Mouse (Mus musculus): ENCODE results near the gene Hfe2.
"Not testable (repeated sequence)": the region's sequence is repeated elsewhere in the genome, so short reads cannot be mapped to it uniquely, and the experiment has no call there.

Hfe2 gene

DNA sequence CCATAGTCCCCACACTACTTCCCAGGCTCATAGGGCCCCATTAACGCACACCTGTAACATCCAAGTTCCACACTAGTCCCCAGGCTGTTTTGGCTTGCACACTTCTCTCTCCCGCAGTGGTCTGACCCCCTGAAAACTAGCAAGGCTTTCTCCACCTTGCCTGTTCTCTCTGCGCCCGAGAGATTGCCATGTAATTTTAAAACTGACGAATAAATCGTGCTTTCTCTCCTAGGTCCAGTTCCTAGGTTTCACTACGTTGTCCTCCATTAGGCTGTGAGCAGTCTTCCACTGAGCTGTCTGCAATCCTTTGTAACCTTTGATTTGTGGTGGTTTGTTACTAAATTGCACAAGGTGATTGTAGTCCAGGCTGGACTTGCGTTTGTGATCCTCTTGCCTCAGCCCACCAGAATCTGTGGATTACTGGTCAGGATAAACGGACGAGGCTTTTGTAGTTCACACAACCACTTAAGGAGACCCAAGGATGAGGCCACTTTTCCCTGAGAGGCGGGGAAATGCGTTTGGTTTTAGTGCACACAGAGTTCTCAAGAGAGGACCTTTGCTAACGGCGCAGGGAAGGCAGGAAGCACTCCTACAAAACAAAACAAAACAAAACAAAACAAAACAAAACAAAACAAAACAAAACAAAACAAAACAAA lies 28.2 kb upstream of the Hfe2 start:
- not testable (repeated sequence) for DNase-seq

DNA sequence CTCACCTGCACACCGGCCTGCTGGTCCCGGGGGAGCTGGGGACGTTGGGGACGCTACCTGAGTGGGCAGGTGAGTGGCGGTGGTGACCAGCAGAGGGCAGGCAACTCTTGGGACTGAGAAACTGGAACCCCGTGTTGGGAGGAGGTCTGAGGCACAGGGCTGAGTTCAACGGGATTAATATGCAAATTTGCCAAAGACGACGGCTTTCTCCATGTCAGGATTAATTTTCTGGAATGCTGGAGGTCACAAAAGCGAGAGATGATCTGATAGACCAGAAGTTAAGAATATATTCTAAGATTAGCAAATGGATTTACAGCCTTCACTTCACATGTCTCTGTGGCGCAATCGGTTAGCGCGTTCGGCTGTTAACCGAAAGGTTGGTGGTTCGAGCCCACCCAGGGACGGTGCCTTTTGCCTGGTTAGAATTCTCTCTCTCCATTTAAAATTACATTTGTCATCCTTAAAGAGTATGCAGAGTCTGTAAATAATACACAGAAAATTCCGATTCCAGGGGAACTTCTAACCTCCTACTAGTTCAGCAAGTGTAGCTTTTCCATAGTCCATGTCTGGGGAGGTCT lies 27.4 kb upstream of the Hfe2 start:
- DNase-seq, result peak; percentile 89 to 92

DNA sequence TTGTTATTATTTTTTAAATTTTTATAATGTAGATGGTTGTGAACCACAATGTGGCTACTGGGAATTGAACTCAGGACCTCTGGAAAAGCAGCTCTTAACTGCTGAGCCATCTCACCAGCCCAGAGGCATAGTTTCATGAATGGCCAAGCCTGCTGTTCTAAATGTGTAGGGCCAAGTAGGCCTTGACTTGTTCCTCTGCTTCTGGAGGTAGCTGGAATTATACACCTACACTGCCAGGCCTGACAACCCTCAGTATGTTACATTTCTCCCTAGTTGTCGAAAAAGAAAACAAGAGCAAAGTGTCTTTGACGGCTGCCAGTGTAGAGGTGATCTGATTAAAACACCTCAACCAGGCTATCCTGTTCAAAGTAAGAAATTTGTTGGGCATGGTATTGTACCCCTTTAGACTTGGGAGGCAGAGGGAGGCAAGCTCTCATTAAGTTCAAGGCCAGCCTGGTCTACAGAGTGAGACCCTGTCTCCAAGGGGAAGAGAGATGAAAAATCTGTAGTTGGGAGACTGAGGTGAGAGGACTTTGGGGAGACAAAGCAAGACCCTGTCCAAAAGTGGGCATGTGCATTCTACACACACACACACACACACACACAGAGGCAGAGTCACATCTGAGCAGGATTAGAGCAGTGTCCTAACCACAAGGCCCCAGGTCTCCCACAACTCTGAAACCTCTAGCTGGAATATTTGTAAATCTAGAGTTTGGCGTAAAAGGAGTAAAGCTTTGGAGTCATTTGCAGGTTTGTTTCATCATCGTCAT lies 26.3 kb upstream of the Hfe2 start:
- DNase-seq, result peak in 1 of 2 experiments; percentile 3

DNA sequence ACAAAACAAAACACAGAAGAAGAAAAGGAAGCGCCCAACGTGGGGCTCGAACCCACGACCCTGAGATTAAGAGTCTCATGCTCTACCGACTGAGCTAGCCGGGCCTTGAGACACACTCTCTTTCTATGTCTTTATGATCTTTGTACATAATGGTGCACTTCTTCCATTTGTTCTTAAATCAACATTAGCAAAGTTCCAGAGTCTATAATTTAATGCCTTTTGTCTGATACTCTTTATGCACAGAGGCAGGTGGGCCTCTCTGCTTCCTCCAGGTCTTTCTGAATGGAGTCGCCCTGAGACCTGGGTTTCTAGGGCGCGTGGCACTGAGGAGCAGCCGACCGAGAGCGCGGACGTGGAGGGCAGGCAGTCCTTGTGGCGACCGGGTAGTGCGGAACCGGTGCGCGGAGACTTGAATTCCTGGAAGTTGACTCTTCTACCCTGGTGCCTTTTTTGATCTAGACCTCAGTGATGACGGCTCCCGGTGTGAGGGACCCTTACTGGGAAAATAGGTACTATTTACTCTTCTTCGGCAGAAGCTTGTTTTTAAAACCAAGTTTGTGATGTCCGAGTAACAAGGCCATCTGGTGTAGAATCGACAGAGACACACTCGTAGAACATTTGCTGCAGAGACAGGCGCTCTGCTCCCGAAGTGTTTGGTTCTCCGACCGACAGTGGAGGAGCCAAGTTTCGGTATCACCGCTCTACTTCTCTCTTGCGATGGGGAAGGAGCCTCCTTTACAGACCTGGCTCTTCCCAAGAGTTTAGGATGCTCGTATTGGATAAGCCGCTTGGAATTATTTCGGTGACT lies 25.3 kb upstream of the Hfe2 start:
- peak; percentile 90 for DNase-seq

DNA sequence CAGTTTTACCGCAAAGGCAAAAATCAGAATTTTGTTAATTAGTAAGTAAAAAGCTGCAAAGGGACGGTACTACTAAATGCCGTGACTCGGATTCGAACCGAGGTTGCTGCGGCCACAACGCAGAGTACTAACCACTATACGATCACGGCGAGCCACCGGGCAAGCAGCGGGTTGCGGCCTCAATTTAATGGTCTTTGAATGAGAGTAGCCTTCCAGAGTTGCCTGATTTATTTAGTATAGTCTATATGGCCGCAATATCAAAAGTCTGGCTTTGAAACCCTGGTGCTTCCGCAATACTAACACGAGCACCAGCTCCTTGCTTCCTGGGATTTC lies 24.7 kb upstream of the Hfe2 start:
- DNase-seq, result peak; percentile 96 to 97

DNA sequence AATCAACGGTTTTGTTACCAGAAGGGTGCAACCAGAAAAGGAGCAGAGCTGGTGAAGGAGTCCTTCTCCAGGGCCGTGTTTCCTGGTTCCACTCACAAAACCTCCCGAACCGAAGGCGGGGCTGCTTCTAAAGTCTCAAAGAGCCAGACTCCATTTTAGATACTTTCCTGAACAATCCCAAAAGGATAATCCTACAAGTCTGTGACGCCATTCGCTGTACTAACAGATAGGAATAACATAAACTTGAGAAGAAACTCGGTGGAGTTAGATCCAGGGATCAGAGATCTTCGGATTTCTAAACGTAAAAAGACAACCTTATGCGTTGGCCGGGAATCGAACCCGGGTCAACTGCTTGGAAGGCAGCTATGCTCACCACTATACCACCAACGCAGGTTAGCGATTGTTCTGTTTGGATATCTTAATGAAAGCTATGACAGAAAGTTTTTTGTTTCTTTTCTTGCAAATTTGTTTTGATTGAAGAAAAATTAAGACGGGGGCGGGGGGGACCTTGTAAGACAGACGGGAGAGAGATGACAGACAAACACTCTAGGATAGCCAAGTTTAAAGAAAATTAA lies 24.2 kb upstream of the Hfe2 start:
- DNase-seq, result peak; percentile 89

DNA sequence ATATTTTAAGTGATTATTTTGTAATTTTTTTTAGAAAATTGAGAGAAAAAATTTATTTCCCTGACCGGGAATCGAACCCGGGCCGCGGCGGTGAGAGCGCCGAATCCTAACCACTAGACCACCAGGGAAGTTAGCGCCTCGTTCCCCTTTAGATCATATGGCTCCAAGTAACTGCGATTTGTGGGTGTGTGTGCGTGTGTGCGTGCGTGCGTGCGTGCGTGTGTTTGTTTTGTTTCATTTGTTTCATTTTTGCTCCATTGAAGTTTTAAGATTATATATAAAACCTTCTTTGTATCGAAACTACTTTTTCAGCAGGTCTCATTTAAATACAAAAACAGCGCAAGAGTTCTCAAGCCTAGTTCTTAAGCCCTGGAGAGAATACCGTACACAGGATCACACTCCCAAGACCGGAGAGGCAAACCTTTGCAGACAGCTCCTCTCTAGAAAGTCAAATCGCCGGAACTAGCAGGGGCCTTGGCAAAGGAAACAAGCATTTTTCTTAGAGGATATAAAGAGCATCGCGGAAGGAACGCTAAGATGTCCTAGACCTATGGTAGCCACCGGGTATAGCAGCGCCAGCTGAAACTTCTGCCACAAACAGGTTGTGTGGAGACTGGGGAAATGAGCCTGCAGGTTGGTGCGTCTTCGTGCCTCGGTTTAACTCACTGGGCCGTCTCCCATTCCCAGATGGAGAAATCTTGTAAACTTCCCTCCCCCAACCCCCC lies 23.4 kb upstream of the Hfe2 start:
- DNase-seq, result peak; percentile 95 to 96

DNA sequence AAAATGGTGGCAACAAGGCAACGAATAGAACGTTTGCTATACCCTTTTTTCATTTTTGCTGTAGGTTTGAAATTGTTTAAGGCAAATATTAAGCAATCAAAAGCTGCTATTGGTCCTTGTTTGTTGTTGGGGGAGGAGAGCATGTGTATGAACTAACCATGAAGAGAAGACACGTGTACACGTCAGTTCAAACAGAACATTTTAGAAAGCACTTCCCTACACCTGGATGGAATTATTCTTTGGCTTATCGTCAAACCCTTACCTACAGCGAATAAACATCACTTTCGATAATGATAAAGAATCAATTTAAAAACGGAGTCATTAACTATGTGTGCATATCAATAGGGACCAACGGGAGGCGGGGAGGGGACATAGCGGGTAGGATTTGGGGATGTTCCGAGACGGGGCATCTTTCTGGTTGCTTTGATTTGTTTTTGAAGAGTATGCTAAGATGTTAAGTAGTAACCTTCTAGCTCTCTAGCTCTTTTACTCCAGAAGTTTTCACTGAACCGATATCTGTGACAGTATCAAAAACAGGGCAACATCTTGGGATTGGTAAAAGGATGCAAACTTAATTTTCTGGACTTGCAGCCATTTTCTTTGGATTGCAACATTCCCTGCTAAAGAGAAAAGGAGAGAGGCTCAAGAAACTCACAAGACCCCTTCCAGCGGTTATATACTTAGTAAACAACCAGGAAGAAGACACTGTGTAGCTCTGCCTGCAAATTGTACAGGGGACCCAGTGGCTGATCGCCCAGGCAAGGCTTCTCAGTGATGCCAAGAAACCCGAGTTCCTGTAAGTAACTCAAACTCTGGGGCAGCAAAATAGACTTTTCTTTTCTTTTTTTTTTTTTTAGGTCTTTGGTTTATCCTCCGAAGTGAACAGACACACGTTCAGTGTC lies 22.5 kb upstream of the Hfe2 start:
- peak in 1 of 2 experiments; percentile 30 for DNase-seq

DNA sequence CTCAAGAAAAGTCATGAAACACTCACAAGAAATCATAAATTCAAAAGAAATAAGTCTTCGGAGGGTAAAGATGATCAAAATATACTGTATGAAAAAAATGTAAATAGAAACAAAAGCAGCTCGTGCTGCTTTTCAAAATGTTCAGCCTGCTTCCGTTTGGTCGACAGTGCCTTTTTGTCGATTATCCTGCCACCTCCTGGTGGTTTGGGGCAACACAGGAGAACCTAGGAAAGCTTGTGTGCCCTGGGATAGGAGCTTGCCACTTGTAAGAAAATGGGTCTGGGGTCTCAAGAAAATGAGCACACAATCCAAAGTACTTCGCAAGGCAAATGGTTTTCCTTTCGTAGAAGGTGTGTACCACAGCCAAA lies 21.9 kb upstream of the Hfe2 start:
- DNase-seq, result peak; percentile 85 to 88

DNA sequence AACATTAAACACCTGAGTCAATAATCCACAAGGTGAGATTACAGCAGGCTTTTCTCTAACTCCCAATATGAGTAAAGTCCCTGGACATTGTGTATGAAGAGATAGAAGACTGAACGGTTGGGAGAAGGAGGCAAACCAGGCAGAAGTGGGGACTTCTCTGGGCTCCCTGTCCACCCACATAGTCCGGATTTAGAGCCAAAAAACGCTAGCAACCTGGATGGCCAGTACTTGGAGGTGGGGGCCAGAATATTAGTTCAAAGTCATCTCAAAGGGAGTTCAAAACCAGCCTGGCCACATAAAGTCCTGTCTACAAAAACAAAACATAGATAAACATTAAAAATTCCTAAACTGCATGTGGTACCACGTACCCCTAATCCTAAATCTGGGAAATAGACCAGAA lies 21.0 kb upstream of the Hfe2 start:
- peak in 1 of 2 experiments; percentile 1 for DNase-seq

DNA sequence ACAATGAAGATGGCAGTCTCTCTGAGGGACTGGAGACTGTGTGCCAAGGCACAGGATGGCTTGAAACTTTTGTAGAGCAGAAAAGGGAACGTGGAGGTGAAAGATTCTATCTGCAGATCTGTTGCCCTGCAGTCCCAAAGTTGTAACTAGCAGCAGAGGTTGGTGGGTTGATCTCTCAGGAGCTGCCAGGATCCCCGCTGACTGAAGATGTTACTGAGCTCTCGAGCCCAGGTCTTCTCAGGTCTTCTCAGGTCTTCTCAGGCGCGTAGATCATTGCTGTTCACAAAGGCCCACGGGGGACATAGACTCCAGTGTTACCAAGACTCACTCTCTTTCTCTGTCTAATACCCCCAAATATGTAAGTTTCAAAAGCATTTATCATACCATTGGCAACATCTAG lies 20.0 kb upstream of the Hfe2 start:
- peak in 1 of 2 experiments; percentile 0 for DNase-seq

DNA sequence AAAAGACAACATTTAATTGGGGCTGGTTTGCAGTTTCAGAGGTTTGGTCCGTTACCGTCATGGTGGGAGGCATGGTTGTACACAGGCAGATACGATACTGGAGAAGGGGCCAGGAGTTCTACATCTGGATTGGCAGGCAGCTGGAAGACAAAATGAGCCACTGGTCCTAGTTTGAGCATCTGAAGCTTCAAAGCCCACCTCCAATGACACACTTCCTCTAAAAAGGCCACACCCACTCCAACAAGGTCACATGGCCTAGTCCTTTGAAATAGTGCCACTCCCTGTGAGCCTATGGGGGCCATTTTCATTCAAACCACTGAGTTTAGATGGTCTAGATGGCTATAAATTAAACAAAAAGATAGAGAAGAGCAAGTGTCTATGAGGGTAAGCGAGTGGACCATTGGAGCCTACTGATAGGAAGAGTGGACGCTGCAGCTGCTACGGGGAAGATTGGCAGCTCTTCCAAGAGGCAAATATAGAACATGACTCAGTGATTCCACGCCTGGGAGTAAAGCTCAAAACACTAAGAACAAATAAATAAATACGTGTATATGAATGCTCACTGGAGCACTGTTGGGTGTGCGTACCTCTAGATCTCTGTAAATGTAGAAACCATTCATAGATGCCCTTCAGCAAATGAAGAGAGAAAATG lies 18.4 kb upstream of the Hfe2 start:
- peak in 1 of 2 experiments; percentile 2 for DNase-seq

DNA sequence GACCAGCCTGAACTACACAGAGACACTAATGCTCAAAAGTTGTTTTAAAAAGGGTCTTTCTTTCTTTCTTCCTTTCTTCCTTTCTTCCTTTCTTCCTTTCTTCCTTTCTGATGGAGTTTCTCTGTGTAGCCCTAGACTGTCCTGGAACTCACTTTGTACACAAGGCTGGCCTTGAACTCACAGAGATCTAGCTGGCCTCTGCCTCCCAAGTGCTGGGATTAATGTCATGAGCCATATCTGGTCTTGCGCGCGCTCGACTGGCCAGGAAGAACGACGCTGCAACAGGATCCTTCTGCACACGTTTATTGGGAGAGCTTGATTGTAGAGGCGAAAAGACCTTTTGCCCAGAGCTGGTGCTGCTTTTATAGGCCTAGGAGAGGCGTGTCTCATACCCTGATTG lies 17.0 kb upstream of the Hfe2 start:
- peak in 1 of 2 experiments; percentile 0 for DNase-seq

DNA sequence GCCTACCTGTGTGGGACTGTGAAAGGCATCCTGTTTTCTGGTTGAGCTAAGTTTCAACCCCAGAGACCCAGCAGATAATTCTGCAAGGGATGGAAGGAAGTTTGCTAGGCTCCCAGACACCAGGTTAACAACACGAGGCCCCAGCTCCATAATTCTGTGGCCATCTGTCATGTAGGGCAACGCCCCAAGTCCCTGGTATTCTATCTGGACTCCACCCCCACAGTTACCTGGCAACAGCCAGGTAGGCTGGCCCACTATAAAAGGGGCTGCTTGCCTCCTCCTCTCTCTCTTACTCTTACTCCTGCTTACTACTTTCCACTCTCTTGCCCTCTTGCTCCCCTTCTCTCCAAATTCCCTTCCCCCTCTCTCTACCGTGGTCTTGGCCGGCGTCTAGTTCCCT lies 4.8 kb upstream of the Hfe2 start:
- DNase-seq, result no peak

DNA sequence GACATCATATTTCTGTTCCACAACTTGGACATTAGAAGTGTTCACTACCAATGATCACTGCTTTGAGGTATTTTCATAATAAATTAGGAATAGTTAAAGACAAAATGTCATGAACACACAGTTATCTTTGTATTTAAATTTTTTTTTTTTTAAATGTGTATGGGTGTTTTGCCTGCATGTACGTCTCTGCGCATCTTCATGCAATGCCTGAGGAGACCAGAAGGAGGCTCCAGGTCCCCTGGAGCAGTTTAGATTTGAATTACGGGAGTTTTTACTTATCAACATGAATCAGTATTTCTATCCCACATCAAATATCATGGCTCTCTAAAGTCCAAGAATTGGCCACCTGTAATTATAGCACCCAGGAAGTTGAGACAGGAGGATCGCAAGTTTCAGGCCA lies 2.8 kb upstream of the Hfe2 start:
- DNase-seq, result peak; percentile 55 to 63

DNA sequence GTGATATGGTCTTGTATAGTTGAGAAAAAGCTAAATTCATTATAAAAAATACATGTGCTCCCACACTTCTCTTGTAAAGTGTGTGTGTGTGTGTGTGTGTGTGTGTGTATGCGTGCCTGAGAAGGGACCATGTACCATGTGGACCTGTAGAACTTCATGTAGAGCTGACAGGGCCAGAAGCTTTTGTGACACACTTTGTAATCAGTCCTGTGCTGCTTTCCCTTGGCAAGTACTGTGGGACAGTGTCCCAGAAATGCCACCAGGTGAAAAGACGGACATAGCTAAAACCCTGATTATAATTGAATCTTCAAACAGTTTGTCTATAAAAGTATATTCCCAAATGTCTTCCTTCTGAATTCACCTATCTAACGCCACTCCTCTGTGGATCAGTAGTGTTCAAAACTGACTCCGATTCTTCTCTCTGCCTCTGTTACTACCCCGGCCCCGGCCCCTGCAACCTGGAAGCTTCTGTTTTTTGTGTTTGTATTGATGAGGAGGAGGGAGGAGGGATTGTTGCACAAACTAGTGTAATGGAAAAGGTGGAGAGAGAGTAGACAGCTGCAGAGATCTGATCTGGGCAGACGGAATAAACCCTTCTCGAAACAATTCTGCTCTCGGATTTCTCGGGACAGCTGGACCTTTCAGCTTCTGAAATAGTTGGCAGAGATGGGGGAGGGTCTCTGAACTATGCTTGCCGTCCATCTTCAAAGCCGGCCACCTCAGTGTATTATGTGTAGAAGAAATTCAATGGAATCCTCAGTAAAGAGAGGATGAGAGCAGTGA lies 753 bp upstream of the Hfe2 start:
- DNase-seq, result no peak

DNA sequence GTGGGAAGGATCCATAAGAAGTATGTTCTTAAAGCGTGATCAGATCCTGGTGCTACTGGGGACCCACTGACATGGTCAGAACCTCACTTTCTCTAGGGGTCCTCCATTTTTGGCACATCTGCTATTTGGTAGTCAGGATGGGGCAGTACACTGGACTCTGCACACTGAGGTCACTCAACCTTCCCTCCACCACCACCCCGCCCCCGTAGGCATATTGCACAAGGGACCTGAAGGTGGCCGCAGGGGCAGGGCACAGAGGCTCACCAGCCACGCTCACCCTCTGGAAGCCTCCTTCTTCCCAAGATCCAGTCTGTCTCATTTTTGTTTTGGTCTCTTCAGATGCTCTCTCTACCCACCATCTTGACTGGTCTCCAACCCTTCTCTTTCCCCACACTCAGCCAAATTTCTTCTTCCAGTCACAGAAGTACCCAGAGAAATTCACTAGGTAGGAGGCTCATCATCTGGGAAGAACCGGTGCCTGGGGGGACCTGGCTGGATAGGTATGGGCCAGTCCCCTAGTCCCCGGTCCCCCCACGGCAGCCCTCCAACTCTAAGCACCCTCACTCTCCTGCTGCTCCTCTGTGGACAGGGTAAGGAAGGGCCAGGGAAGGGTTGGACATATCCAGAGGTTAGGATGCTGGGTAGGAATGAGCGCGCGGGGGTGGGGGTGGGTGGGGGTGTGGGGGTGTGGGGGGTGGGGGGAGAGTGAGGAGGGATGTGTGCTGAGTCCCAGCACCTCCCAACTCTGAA lies 1.2 kb downstream of the Hfe2 start:
- DNase-seq, result no peak

DNA sequence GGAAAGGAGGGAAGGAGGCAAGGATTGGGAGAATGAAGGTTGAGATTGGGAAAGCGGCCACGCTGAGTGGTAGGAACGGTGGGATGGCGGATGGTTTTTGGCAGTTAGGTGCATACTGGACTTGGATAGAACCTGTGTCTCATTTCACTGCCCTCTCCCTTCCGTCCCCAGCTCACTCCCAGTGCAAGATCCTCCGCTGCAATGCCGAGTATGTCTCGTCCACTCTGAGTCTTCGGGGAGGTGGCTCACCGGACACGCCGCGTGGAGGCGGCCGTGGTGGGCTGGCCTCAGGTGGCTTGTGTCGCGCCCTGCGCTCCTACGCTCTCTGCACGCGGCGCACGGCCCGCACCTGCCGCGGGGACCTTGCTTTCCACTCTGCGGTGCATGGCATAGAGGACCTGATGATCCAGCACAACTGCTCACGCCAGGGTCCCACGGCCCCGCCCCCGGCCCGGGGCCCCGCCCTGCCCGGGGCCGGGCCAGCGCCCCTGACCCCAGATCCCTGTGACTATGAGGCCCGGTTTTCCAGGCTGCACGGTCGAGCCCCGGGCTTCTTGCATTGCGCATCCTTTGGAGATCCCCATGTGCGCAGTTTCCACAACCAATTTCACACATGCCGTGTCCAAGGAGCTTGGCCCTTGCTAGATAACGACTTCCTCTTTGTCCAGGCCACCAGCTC lies 2.0 kb downstream of the Hfe2 start:
- DNase-seq, result no peak

DNA sequence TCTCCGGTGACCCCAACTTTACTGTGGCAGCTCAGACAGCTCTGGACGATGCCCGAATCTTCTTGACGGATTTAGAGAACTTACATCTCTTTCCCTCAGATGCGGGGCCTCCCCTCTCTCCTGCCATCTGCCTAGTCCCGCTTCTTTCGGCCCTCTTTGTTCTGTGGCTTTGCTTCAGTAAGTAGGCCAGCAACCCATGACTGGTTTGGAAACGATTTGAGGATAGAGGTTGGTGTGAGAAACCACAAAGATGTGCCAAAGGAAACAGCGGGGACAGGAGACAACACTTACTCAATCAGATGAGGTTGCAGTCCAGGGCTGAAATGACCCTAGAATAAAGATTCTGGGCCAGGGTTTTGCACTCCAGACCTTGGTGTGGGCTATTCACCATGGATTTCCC lies 3.5 kb downstream of the Hfe2 start:
- no peak for DNase-seq

Data from B cell, adult 2 months (primary cell).